Mouse (Mus musculus) bone marrow, adult 2 months (tissue): ENCODE results near the gene Gfra4. TPM values are rescaled to one million over a fixed set of nuclear protein-coding genes. Genes with fewer than 3 reads are reported as not detected.

Source experiments
- H3K27ac ChIP-seq: fragments of 200-500 bp; 2 replicates; pipeline ENCODE4 v1.5.1; 2012; ENCODE audit warnings: low read depth, mild to moderate bottlenecking, control low read depth, inconsistent platforms, low read length; ENCODE audit not compliant: control insufficient read depth, poor library complexity, insufficient read depth
- H3K4me1 ChIP-seq: fragments of 200-500 bp; 2 replicates; pipeline ENCODE4 v1.6.1; 2011; ENCODE audit warnings: low read length; ENCODE audit not compliant: control insufficient read depth, insufficient read depth
- H3K4me3 ChIP-seq: fragments of 200-500 bp; replicated peaks from 2 replicates; pipeline ENCODE3; 2011; ENCODE audit warnings: mild to moderate bottlenecking, low read depth, low read length, control low read depth; ENCODE audit not compliant: control insufficient read depth
- CTCF ChIP-seq: fragments of 200-500 bp; IDR thresholded peaks from 2 replicates; pipeline ENCODE4 v1.5.1; 2011; ENCODE audit warnings: low read length, control low read depth; ENCODE audit not compliant: control insufficient read depth, insufficient read depth
- POLR2A ChIP-seq: fragments of 200-500 bp; IDR thresholded peaks from 2 replicates; pipeline ENCODE4 v1.6.1; 2011; ENCODE audit warnings: low read depth, mild to moderate bottlenecking, control low read depth, low read length, borderline replicate concordance; ENCODE audit not compliant: control insufficient read depth
- WGBS: fragments of 180-500 bp; shearing (Covaris S2); methylation state at CpG from one replicate; pipeline ENCODE4 v1.1.7; 2018; 5-methylcytosine and 5-hydroxymethylcytosine counted together
- polyA plus RNA-seq: library from polyadenylated mRNA; stranded (reverse); fragments of >200 nt; gene quantifications from 2 replicates; pipeline ENCODE4 v1.2.4, GENCODE M21; 2011; ENCODE audit warnings: low replicate concordance; ENCODE audit not compliant: missing spikeins, insufficient read depth, insufficient read length

Gfra4 gene
- polyA plus RNA-seq, 1 experiment, result 2.7 TPM

- no peak overlapping the region for H3K4me3 ChIP-seq
- H3K27ac ChIP-seq, result no peak overlapping the region
- TF ChIP-seq CTCF (no peak), POLR2A (no peak)
- no peaks in the 10 kb centered on the region for H3K4me1 ChIP-seq
- 90% methylated on average over 1 of the region's 1 CpGs for WGBS
These were observed 11.9 kb downstream of the Gfra4 start for GRCm38 (mm10) chr2:131030998-131031397.

- H3K27ac ChIP-seq, result no peak overlapping the region
- no peak for TF ChIP-seq POLR2A
- no peak for TF ChIP-seq CTCF
- no peaks in the 10 kb centered on the region for H3K4me1 ChIP-seq
- 85% methylated on average over 2 of the region's 2 CpGs for WGBS
- no peak overlapping the region for H3K4me3 ChIP-seq
These were observed 12.3 kb downstream of the Gfra4 start for GRCm38 (mm10) chr2:131030561-131030960.

- H3K4me3 ChIP-seq, result no peak overlapping the region
- H3K27ac ChIP-seq, result no peak overlapping the region
- WGBS, result 54% methylated on average over 9 of the region's 9 CpGs
- no peaks in the 10 kb centered on the region for H3K4me1 ChIP-seq
- no peak for TF ChIP-seq POLR2A
- TF ChIP-seq CTCF, result no peak
These were observed 13.6 kb downstream of the Gfra4 start for GRCm38 (mm10) chr2:131029065-131029935.

GRCm38 (mm10) chr2:131026941-131027340 lies 15.9 kb downstream of the Gfra4 start:
- no peak overlapping the region for H3K4me3 ChIP-seq
- no peaks in the 10 kb centered on the region for H3K4me1 ChIP-seq
- no peak for TF ChIP-seq CTCF
- TF ChIP-seq POLR2A, result no peak
- 90% methylated on average over 3 of the region's 3 CpGs for WGBS
- H3K27ac ChIP-seq, result no peak overlapping the region

- Histone ChIP-seq H3K4me1 (no peaks in the 10 kb centered on the region), H3K4me3 (no peak overlapping the region), H3K27ac (no peak overlapping the region)
- TF ChIP-seq CTCF (no peak), POLR2A (no peak)
- 82% methylated on average over 2 of the region's 2 CpGs for WGBS
These were observed 17.7 kb downstream of the Gfra4 start for GRCm38 (mm10) chr2:131025230-131025629.

- H3K27ac ChIP-seq, result no peak overlapping the region
- no peak overlapping the region for H3K4me3 ChIP-seq
- no peak for TF ChIP-seq CTCF
- no peak for TF ChIP-seq POLR2A
- H3K4me1 ChIP-seq, result no peaks in the 10 kb centered on the region
- 79% methylated on average over 1 of the region's 1 CpGs for WGBS
These were observed 32.3 kb downstream of the Gfra4 start for GRCm38 (mm10) chr2:131010566-131010965.

- WGBS, result 70% methylated on average over 2 of the region's 2 CpGs
These were observed 33.8 kb downstream of the Gfra4 start for GRCm38 (mm10) chr2:131009123-131009522.

GRCm38 (mm10) chr2:130992818-130993217 lies 50.1 kb downstream of the Gfra4 start:
- Histone ChIP-seq H3K4me1 (no peaks in the 10 kb centered on the region), H3K27ac (no peak overlapping the region), H3K4me3 (no peak overlapping the region)
- no peak for TF ChIP-seq CTCF
- TF ChIP-seq POLR2A, result no peak
- whole genome bisulfite sequencing, result 83% methylated on average over 2 of the region's 2 CpGs

More at GRCm38 (mm10) chr2:131009123-131009522, 33.8 kb downstream of the Gfra4 start:
- Histone ChIP-seq H3K4me1 (no peaks in the 10 kb centered on the region), H3K4me3 (no peak overlapping the region), H3K27ac (no peak overlapping the region)
- no peak for TF ChIP-seq CTCF
- TF ChIP-seq POLR2A, result no peak

Other genes with a start within 250 kb of the Gfra4 start
- gene 4930402H24Rik, start 136.7 kb downstream of the Gfra4 start, polyA plus RNA-seq, result 12.9 and 26.6 TPM in 2 replicates
- 4.4 and 6.2 TPM in 2 replicates for gene Atrn, start 136.6 kb downstream of the Gfra4 start, polyA plus RNA-seq
- gene Adam33, start 20.7 kb upstream of the Gfra4 start, polyA plus RNA-seq, result 34.9 and 47.9 TPM in 2 replicates
- 3.3 and 6.2 TPM in 2 replicates for gene Siglec1, start 43.7 kb upstream of the Gfra4 start, polyA plus RNA-seq
- 2.6 and 4.4 TPM in 2 replicates for gene Hspa12b, start 84.2 kb upstream of the Gfra4 start, polyA plus RNA-seq
- not detected in 2 replicates for gene Gm11037, start 90.4 kb upstream of the Gfra4 start, polyA plus RNA-seq
- gene 1700037H04Rik, start 117.0 kb upstream of the Gfra4 start, polyA plus RNA-seq, result 46.9 and 57.6 TPM in 2 replicates
- gene Cenpb, start 137.0 kb upstream of the Gfra4 start, polyA plus RNA-seq, result 22.6 and 28.5 TPM in 2 replicates
- gene Cdc25b, start 143.9 kb upstream of the Gfra4 start, polyA plus RNA-seq, result 179 and 183 TPM in 2 replicates
- 9.8 and 12.5 TPM in 2 replicates for gene Spef1, start 144.2 kb upstream of the Gfra4 start, polyA plus RNA-seq
- 12.1 and 14.5 TPM in 2 replicates for gene Ap5s1, start 164.0 kb upstream of the Gfra4 start, polyA plus RNA-seq
- 8.4 and 13.7 TPM in 2 replicates for gene Mavs, start 191.0 kb upstream of the Gfra4 start, polyA plus RNA-seq
- gene Pank2, start 219.4 kb upstream of the Gfra4 start, polyA plus RNA-seq, result 31.4 and 44.4 TPM in 2 replicates